Mouse (Mus musculus) bone marrow macrophage, adult 2 months (primary cell): Measurements from ENCODE around the gene Csrp1. TPM values are rescaled to one million over a fixed set of nuclear protein-coding genes. Genes with fewer than 3 reads are reported as not detected.
A peak's percentile ranks its signal among the peaks of the same experiment; 100 is the strongest.

Experiments used
- H3K27ac ChIP-seq: 2 replicates; pipeline ENCODE4 v1.5.1; 2012; ENCODE audit warnings: low read depth, low read length; ENCODE audit not compliant: insufficient read depth
- H3K4me1 ChIP-seq: 2 replicates; pipeline ENCODE4 v1.6.1; 2012; ENCODE audit warnings: low read length; ENCODE audit not compliant: control insufficient read depth, insufficient read depth
- H3K4me3 ChIP-seq: 2 replicates; pipeline ENCODE4 v1.5.1; 2012; ENCODE audit warnings: mild to moderate bottlenecking, low read length, moderate library complexity; ENCODE audit not compliant: insufficient read depth
- CTCF ChIP-seq: IDR thresholded peaks from 2 replicates; pipeline ENCODE4 v1.5.1; 2012; ENCODE audit warnings: low read depth, mild to moderate bottlenecking, low read length, moderate library complexity
- POLR2A ChIP-seq: IDR thresholded peaks from 2 replicates; pipeline ENCODE4 v1.6.1; 2012; ENCODE audit warnings: mild to moderate bottlenecking, low read depth, low read length, borderline replicate concordance
- polyA plus RNA-seq: library from polyadenylated mRNA; stranded (reverse); fragments of >200 nt; gene quantifications from 2 replicates; pipeline ENCODE4 v1.2.4, GENCODE M21; 2012; ENCODE audit not compliant: missing spikeins, insufficient read depth, insufficient read length

Csrp1 gene
- polyA plus RNA-seq, 1 experiment, result 80.8 TPM

GRCm38 (mm10) chr1:135730296-135730695, 10.4 kb downstream of the Csrp1 start:
- no peak overlapping the region for H3K27ac ChIP-seq
- H3K4me1 ChIP-seq, result peaks cover 38% of the 10 kb centered on the region
- TF ChIP-seq POLR2A (no peak), CTCF (no peak)
- H3K4me3 ChIP-seq, result peak overlapping the region; percentile 69

- no peak overlapping the region for H3K4me3 ChIP-seq
- TF ChIP-seq POLR2A (no peak), CTCF (no peak)
Observed at GRCm38 (mm10) chr1:135731393-135731792, 11.5 kb downstream of the Csrp1 start.

GRCm38 (mm10) chr1:135731897-135732684, 12.2 kb downstream of the Csrp1 start:
- peaks cover 30% of the 10 kb centered on the region for H3K4me1 ChIP-seq
- H3K4me3 ChIP-seq, result no peak overlapping the region
- H3K27ac ChIP-seq, result no peak overlapping the region
- TF ChIP-seq POLR2A (no peak), CTCF (no peak)

More at GRCm38 (mm10) chr1:135731393-135731792, 11.5 kb downstream of the Csrp1 start:
- Histone ChIP-seq H3K27ac (no peak overlapping the region), H3K4me1 (peaks cover 30% of the 10 kb centered on the region)

- H3K4me3 ChIP-seq, result no peak overlapping the region
- no peak for TF ChIP-seq CTCF
- no peak for TF ChIP-seq POLR2A
- no peak overlapping the region for H3K27ac ChIP-seq
- peaks cover 23% of the 10 kb centered on the region for H3K4me1 ChIP-seq
Observed at GRCm38 (mm10) chr1:135734225-135734937, 14.5 kb downstream of the Csrp1 start.

- Histone ChIP-seq H3K4me1 (peaks cover 18% of the 10 kb centered on the region), H3K4me3 (no peak overlapping the region), H3K27ac (no peak overlapping the region)
- TF ChIP-seq POLR2A (no peak), CTCF (no peak)
Observed at GRCm38 (mm10) chr1:135735460-135735859, 15.6 kb downstream of the Csrp1 start.

- Histone ChIP-seq H3K27ac (no peak overlapping the region), H3K4me3 (no peak overlapping the region), H3K4me1 (0 out of 2 replicates have a peak, but pooled peaks cover 2% of the 10 kb centered on the region)
- no peak for TF ChIP-seq POLR2A
- no peak for TF ChIP-seq CTCF
Observed at GRCm38 (mm10) chr1:135744987-135745386, 25.1 kb downstream of the Csrp1 start.

GRCm38 (mm10) chr1:135746248-135746647, 26.4 kb downstream of the Csrp1 start:
- Histone ChIP-seq H3K27ac (no peak overlapping the region), H3K4me3 (no peak overlapping the region), H3K4me1 (0 out of 2 replicates have a peak, but pooled peaks cover 2% of the 10 kb centered on the region)
- no peak for TF ChIP-seq CTCF
- TF ChIP-seq POLR2A, result no peak

- peaks cover 19% of the 10 kb centered on the region for H3K4me1 ChIP-seq
- TF ChIP-seq POLR2A, result no peak
- peak; percentile 37 for TF ChIP-seq CTCF
- no peak overlapping the region for H3K4me3 ChIP-seq
- H3K27ac ChIP-seq, result no peak overlapping the region
Observed at GRCm38 (mm10) chr1:135752737-135753348, 33.0 kb downstream of the Csrp1 start.

GRCm38 (mm10) chr1:135755287-135755686, 35.4 kb downstream of the Csrp1 start:
- no peak for TF ChIP-seq POLR2A
- Histone ChIP-seq H3K4me3 (no peak overlapping the region), H3K27ac (no peak overlapping the region), H3K4me1 (peaks cover 29% of the 10 kb centered on the region)
